Mouse (Mus musculus): ENCODE data around the gene Gata3. TPM values are rescaled to one million over a fixed set of nuclear protein-coding genes. Genes with fewer than 3 reads are reported as not detected.

Gata3 gene
- total and polyA plus RNA-seq, 2 experiments from 2014 or later = 0.83 TPM; not detected in 1

DNA sequence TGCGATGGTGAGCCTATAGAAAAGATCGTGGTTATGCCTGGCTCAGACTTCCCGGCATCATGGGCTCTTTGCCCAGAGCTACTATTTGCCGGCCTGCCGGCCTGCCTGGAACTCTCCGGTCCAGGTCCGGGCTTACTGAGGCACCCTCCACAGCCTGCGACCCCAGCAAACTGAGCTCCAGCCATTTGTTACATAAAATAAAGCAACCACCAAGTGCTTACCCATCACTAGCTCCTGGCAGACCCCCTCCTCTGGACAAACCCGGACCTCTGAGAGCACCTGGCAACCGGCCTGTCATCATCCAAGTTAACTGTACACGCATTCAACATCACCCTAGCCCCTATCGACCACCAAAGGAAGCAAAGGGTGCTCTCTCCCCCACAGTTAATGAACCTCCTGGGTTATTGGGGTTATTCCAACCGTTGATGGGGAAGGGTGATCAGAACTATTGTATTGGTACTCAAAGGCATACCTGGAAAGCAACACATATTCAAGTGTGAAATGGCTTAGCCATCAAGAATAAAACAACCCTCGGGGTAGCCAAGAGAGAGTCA, 4.5 kb downstream of the Gata3 start:
- ATAC-seq (ENCODE audit: insufficient read depth, low read depth) (no peak), DNase-seq (ENCODE audit: low spot score) (no peak)
- Histone ChIP-seq H3K27me3 (ENCODE audit: control insufficient read depth, insufficient read depth, low read length) (peaks cover 98% of the 10 kb centered on the region), H3K4me1 (ENCODE audit: control insufficient read depth, insufficient read depth) (peaks cover 23% of the 10 kb centered on the region; the same call in 1 of the 2 replicates), H3K4me2 (ENCODE audit: low read depth, low read length) (no peak overlapping the region), H3K36me3 (replicated peaks; ENCODE audit: control insufficient read depth, insufficient read depth, low read length) (no peaks in the 10 kb centered on the region), H3K4me3 (ENCODE audit: low read depth, low read length) (no peak overlapping the region), H3K9me3 (replicated peaks; ENCODE audit: control insufficient read depth, low read length) (no peaks in the 10 kb centered on the region), H3K27ac (ENCODE audit: low read depth) (no peak overlapping the region), H3K9ac (replicated peaks; ENCODE audit: low read depth, low read length) (no peak overlapping the region)
- no peak for TF ChIP-seq EP300 (IDR thresholded peaks at IDR 0.05; ENCODE audit: low read depth)
- no peak for TF ChIP-seq CTCF (IDR thresholded peaks at IDR 0.05; ENCODE audit: low read depth)
- WGBS = 10% methylated on average over 14 of the region's 14 CpGs

GRCm38 (mm10) chr2:9884533-9885216, 5.2 kb downstream of the Gata3 start:
- no peak overlapping the region for H3K27ac ChIP-seq (ENCODE audit: low read depth)
- peaks cover 98% of the 10 kb centered on the region for H3K27me3 ChIP-seq (ENCODE audit: control insufficient read depth, insufficient read depth, low read length)
- no peak for ATAC-seq (ENCODE audit: insufficient read depth, low read depth)
- H3K4me2 ChIP-seq (ENCODE audit: low read depth, low read length) = peak overlapping the region; percentile 67
- H3K36me3 ChIP-seq (replicated peaks; ENCODE audit: control insufficient read depth, insufficient read depth, low read length) = no peaks in the 10 kb centered on the region
- 13% methylated on average over 15 of the region's 15 CpGs for WGBS
- no peaks in the 10 kb centered on the region for H3K9me3 ChIP-seq (replicated peaks; ENCODE audit: control insufficient read depth, low read length)
- peak overlapping the region; percentile 46; the same call in 1 of the 2 replicates for H3K4me3 ChIP-seq (ENCODE audit: low read depth, low read length)
- no peak for DNase-seq (ENCODE audit: low spot score)
- H3K9ac ChIP-seq (replicated peaks; ENCODE audit: low read depth, low read length) = no peak overlapping the region
- TF ChIP-seq CTCF (IDR thresholded peaks at IDR 0.05; ENCODE audit: low read depth) (no peak), EP300 (IDR thresholded peaks at IDR 0.05; ENCODE audit: low read depth) (no peak)
- peaks cover 20% of the 10 kb centered on the region; the same call in 1 of the 2 replicates for H3K4me1 ChIP-seq (ENCODE audit: control insufficient read depth, insufficient read depth)

DNA sequence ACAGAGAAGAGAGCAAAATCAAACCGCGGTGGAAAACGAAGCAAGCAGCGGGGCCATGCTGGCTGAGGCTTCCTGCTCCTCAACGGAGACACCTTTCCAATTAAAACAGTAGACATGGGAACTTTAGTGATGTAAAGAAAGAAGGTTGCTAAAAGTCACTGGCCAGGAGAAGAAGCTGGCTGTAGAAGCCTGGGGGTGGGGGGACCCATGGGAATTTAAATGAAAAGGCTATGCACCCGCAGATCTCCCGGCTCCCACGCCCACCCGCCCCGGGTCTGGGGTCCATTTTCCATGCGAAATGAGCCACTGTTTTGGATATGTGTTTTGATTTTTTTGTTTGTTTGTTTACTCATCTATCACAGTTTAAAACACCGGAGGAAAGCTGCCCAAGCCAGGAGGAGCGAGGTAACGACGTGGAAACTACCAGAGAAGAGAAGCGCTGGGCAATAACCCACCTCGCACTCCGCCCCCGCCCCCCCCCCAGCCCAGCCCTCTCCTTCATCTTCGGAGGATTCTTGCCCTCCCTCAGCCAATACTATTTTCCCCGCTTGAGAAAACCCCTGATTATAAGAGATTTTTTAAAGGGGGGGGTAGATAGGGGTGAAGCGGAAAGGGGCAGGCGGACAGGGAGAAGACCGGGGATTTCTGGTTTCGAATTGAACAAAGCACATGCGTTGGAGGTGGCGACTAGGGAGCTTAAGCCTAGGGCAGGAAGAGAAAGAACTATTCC, 5.9 kb downstream of the Gata3 start:
- Histone ChIP-seq H3K4me2 (ENCODE audit: low read depth, low read length) (peak overlapping the region; percentile 67), H3K27me3 (ENCODE audit: control insufficient read depth, insufficient read depth, low read length) (peaks cover 98% of the 10 kb centered on the region), H3K4me3 (ENCODE audit: low read depth, low read length) (peak overlapping the region; percentile 46), H3K27ac (ENCODE audit: low read depth) (no peak overlapping the region), H3K4me1 (ENCODE audit: control insufficient read depth, insufficient read depth) (peaks cover 18% of the 10 kb centered on the region), H3K9me3 (replicated peaks; ENCODE audit: control insufficient read depth, low read length) (no peaks in the 10 kb centered on the region), H3K9ac (replicated peaks; ENCODE audit: low read depth, low read length) (no peak overlapping the region), H3K36me3 (replicated peaks; ENCODE audit: control insufficient read depth, insufficient read depth, low read length) (no peaks in the 10 kb centered on the region)
- ATAC-seq (ENCODE audit: insufficient read depth, low read depth) = no peak
- no peak for DNase-seq (ENCODE audit: low spot score)
- TF ChIP-seq CTCF (IDR thresholded peaks at IDR 0.05; ENCODE audit: low read depth) (no peak), EP300 (IDR thresholded peaks at IDR 0.05; ENCODE audit: low read depth) (no peak)
- WGBS = 3% methylated on average over 27 of the region's 27 CpGs

GRCm38 (mm10) chr2:9882926-9883802, 6.7 kb downstream of the Gata3 start:
- no peaks in the 10 kb centered on the region for H3K9me3 ChIP-seq (replicated peaks; ENCODE audit: control insufficient read depth, low read length)
- H3K9ac ChIP-seq (replicated peaks; ENCODE audit: low read depth, low read length) = no peak overlapping the region
- DNase-seq (ENCODE audit: low spot score) = no peak
- H3K27me3 ChIP-seq (ENCODE audit: control insufficient read depth, insufficient read depth, low read length) = peaks cover 96% of the 10 kb centered on the region
- H3K4me2 ChIP-seq (ENCODE audit: low read depth, low read length) = peak overlapping the region; percentile 67
- H3K36me3 ChIP-seq (replicated peaks; ENCODE audit: control insufficient read depth, insufficient read depth, low read length) = no peaks in the 10 kb centered on the region
- peaks cover 15% of the 10 kb centered on the region for H3K4me1 ChIP-seq (ENCODE audit: control insufficient read depth, insufficient read depth)
- H3K4me3 ChIP-seq (ENCODE audit: low read depth, low read length) = peak overlapping the region; percentile 46
- WGBS = 2% methylated on average over 43 of the region's 43 CpGs
- no peak for ATAC-seq (ENCODE audit: insufficient read depth, low read depth)
- no peak for TF ChIP-seq CTCF (IDR thresholded peaks at IDR 0.05; ENCODE audit: low read depth)
- no peak for TF ChIP-seq EP300 (IDR thresholded peaks at IDR 0.05; ENCODE audit: low read depth)
- no peak overlapping the region for H3K27ac ChIP-seq (ENCODE audit: low read depth)

GRCm38 (mm10) chr2:9882371-9882925, 7.4 kb downstream of the Gata3 start:
- no peak for ATAC-seq (ENCODE audit: insufficient read depth, low read depth)
- Histone ChIP-seq H3K27ac (ENCODE audit: low read depth) (no peak overlapping the region), H3K9me3 (replicated peaks; ENCODE audit: control insufficient read depth, low read length) (no peaks in the 10 kb centered on the region), H3K36me3 (replicated peaks; ENCODE audit: control insufficient read depth, insufficient read depth, low read length) (no peaks in the 10 kb centered on the region), H3K4me1 (ENCODE audit: control insufficient read depth, insufficient read depth) (peaks cover 15% of the 10 kb centered on the region), H3K4me2 (ENCODE audit: low read depth, low read length) (peak overlapping the region; percentile 67), H3K9ac (replicated peaks; ENCODE audit: low read depth, low read length) (no peak overlapping the region), H3K27me3 (ENCODE audit: control insufficient read depth, insufficient read depth, low read length) (peaks cover 95% of the 10 kb centered on the region), H3K4me3 (ENCODE audit: low read depth, low read length) (peak overlapping the region; percentile 46)
- no peak for DNase-seq (ENCODE audit: low spot score)
- TF ChIP-seq CTCF (IDR thresholded peaks at IDR 0.05; ENCODE audit: low read depth) (no peak), EP300 (IDR thresholded peaks at IDR 0.05; ENCODE audit: low read depth) (no peak)
- under 1% methylated on average over 39 of the region's 39 CpGs for WGBS

Data from heart, postnatal 0 days (tissue).